Mouse (Mus musculus): ENCODE data around the gene Vmn2r24. TPM values are rescaled to one million over a fixed set of nuclear protein-coding genes. Genes with fewer than 3 reads are reported as not detected.
"Not testable (repeated sequence)": the region's sequence is repeated elsewhere in the genome, so short reads cannot be mapped to it uniquely, and the experiment has no call there.

Vmn2r24 gene
- polyA plus RNA-seq (2014; fragmentation: Nextera tagmentation; extraction: Ambion mirVana), result not detected in 2 replicates

DNA sequence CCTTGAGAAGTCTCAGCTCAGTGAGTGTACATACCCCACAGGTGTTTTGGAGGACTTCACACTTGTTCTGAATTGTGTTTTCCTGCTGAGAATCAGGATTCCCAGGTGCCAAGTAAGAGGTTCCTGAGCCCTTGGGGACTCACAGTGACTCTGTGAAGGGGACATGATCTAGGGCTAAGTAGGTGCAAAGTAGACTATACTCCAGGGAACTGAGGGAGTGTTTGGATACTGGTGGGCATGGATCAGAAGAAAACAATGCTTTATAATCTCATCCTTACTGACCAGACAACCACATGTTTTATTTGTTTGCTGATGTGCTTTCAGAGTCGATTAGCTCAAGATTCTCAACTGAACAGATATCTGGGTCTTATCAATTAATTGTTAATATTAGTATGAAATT, at the start of gene Vmn2r24:
Gene Vmn2r24, plus strand, starts transcription at position 301 of the 400 bp plus-strand sequence.
- Histone ChIP-seq H3K4me3 (ENCODE audit: low read depth, low read length) (no peak within 1 kb of the TSS), H3K9me3 (ENCODE audit: low read depth, low read length) (no peaks in the 10 kb centered on the region), H3K4me1 (ENCODE audit: insufficient read depth) (no peaks in the 10 kb centered on the region), H3K27me3 (ENCODE audit: insufficient read depth, low read length) (no peaks in the 10 kb centered on the region), H3K27ac (ENCODE audit: low read depth) (no peak within 1 kb of the TSS), H3K36me3 (ENCODE audit: insufficient read depth) (no peaks in the 10 kb centered on the region), H3K4me2 (no peak within 1 kb of the TSS), H3K9ac (no peak within 1 kb of the TSS)
- TF ChIP-seq CTCF (IDR thresholded peaks at IDR 0.05; ENCODE audit: low read depth), result no peak
- DNase-seq, result no peak
- ATAC-seq (ENCODE audit: insufficient read depth), result no peak
- 61% methylated on average over 1 of the region's 1 CpGs for WGBS

DNA sequence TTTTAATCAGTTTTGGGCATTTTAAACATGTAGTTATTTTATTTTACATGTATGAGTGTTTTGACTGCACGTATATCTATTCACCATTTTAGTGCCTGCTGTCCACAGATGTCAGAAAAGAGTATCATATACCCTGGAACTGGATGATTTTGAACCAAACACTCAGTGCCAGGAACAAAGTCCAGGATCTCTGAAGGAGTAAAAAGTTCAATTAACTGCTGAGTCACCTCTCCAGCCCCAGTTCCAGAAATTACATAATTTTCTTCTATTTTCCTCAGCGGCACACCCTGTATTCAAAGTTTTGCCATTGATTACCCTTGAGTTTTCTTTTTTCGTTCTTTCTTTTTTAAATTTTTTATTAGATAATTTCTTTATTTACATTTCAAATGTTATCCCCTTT, 8.6 kb upstream of the Vmn2r24 start:
- no peak overlapping the region for H3K4me3 ChIP-seq (ENCODE audit: low read depth, low read length)
- H3K36me3 ChIP-seq (ENCODE audit: insufficient read depth), result no peaks in the 10 kb centered on the region
- no peak for TF ChIP-seq CTCF (IDR thresholded peaks at IDR 0.05; ENCODE audit: low read depth)
- no peak for DNase-seq
- H3K9ac ChIP-seq, result no peak overlapping the region
- no peak for ATAC-seq (ENCODE audit: insufficient read depth)
- 85% methylated on average over 3 of the region's 3 CpGs for WGBS
- H3K4me2 ChIP-seq, result no peak overlapping the region
- H3K27ac ChIP-seq (ENCODE audit: low read depth), result no peak overlapping the region
- no peaks in the 10 kb centered on the region for H3K9me3 ChIP-seq (ENCODE audit: low read depth, low read length)
- no peaks in the 10 kb centered on the region for H3K27me3 ChIP-seq (ENCODE audit: insufficient read depth, low read length)
- H3K4me1 ChIP-seq (ENCODE audit: insufficient read depth), result no peaks in the 10 kb centered on the region

DNA sequence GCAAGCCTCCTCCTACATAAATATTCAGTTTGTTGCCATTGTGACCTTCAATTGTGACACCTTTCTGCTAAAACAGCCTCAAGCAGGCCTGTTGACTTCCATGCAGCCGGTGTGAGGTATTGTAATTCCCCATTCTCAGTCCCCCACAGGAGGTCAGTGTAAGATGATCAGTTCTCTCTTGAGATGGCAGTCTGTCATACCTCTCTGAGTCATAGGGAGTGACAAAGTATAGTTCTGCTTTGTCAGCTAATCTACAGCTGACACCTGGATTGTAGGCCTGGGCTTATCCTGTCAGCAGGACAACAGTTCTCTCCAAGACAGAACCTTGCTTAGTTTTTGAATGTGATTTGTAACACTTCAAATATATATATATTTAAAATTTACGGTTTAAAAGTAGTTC, 6.2 kb downstream of the Vmn2r24 start:
- no peak overlapping the region for H3K4me2 ChIP-seq
- no peak for ATAC-seq (ENCODE audit: insufficient read depth)
- H3K27me3 ChIP-seq (ENCODE audit: insufficient read depth, low read length), result no peaks in the 10 kb centered on the region
- no peak overlapping the region for H3K9ac ChIP-seq
- DNase-seq, result no peak
- no peak overlapping the region for H3K27ac ChIP-seq (ENCODE audit: low read depth)
- H3K4me3 ChIP-seq (ENCODE audit: low read depth, low read length), result no peak overlapping the region
- H3K9me3 ChIP-seq (ENCODE audit: low read depth, low read length), result no peaks in the 10 kb centered on the region
- no peaks in the 10 kb centered on the region for H3K36me3 ChIP-seq (ENCODE audit: insufficient read depth)
- H3K4me1 ChIP-seq (ENCODE audit: insufficient read depth), result no peaks in the 10 kb centered on the region
- 64% methylated on average over 2 of the region's 2 CpGs for WGBS
- no peak for TF ChIP-seq CTCF (IDR thresholded peaks at IDR 0.05; ENCODE audit: low read depth)

DNA sequence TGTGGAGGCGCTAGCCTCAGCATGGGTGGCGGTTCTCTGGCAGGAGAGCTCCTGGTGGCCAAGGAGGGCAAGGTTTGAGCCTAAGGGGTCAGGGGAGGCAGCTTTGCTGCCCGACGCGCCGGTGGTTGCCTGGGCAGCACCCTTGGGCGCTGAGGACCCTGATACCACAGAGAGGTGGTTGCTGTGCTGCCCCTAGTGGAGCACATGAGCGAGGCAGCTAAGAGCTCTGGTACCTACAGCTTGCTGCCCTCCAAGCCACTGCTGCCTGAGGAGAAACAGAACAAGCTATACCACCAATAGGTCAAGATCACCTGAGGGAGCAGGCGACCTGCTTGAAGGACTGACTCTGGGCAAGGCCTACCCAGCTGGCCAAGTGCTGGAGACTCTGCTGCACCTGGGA, 15.1 kb downstream of the Vmn2r24 start:
- Histone ChIP-seq H3K9me3 (ENCODE audit: low read depth, low read length) (peaks cover 3% of the 10 kb centered on the region; the same call in 1 of the 2 replicates), H3K27me3 (ENCODE audit: insufficient read depth, low read length) (no peaks in the 10 kb centered on the region), H3K27ac (ENCODE audit: low read depth) (no peak overlapping the region), H3K36me3 (ENCODE audit: insufficient read depth) (no peaks in the 10 kb centered on the region), H3K4me3 (ENCODE audit: low read depth, low read length) (no peak overlapping the region), H3K4me2 (no peak overlapping the region), H3K4me1 (ENCODE audit: insufficient read depth) (no peaks in the 10 kb centered on the region), H3K9ac (no peak overlapping the region)
- WGBS, result 28% methylated on average over 9 of the region's 9 CpGs
- DNase-seq, result no peak
- no peak for TF ChIP-seq CTCF (IDR thresholded peaks at IDR 0.05; ENCODE audit: low read depth)
- no peak for ATAC-seq (ENCODE audit: insufficient read depth)

DNA sequence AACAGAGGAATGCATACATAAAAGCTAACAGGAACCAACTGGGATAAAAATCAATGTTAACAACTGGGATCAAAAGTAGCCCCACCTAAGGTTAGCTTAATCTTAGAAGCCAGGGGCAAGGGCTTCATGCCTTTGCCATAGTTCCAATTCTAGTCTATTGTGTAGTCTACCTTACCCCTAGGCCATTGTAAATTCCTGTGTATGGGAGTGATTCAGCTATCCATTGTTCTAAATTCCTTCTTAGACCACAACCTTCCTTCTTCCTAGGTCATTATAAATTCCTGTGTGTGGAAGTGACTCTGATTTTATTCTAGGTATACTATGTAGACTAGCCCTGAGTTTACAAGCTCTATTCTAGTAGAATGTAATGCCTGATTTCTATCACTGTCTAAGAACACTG, 31.6 kb downstream of the Vmn2r24 start:
- H3K9ac ChIP-seq; H3K27me3 ChIP-seq (ENCODE audit: insufficient read depth, low read length); H3K36me3 ChIP-seq (ENCODE audit: insufficient read depth); H3K27ac ChIP-seq (ENCODE audit: low read depth); H3K4me1 ChIP-seq (ENCODE audit: insufficient read depth); H3K4me2 ChIP-seq; DNase-seq; H3K4me3 ChIP-seq (ENCODE audit: low read depth, low read length); H3K9me3 ChIP-seq (ENCODE audit: low read depth, low read length); ATAC-seq (ENCODE audit: insufficient read depth): not testable (repeated sequence)

DNA sequence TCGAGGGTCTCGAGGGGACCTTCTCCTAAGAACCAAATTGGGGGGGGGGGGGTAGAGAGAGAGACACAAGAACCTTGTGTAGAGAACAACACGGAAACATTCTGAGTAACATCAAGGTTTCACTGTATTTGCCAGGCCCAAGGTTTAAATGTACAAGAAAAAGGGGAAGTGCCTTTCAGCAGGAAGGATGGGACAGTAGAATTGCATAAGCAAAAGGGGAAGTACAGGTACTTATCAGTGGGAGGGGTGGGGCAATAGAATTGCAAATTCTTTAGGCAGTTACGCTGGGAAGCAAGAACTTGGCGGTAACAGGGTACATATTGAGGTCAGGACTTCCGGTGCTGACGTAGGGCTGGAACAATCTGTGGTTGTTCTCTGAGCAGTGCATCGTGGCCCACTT, 41.3 kb downstream of the Vmn2r24 start:
- 77% methylated on average over 8 of the region's 8 CpGs for WGBS
- no peak for TF ChIP-seq CTCF (IDR thresholded peaks at IDR 0.05; ENCODE audit: low read depth)
- Histone ChIP-seq H3K36me3 (ENCODE audit: insufficient read depth) (no peaks in the 10 kb centered on the region), H3K27ac (ENCODE audit: low read depth) (no peak overlapping the region), H3K9ac (no peak overlapping the region), H3K4me2 (no peak overlapping the region), H3K4me1 (ENCODE audit: insufficient read depth) (no peaks in the 10 kb centered on the region), H3K27me3 (ENCODE audit: insufficient read depth, low read length) (no peaks in the 10 kb centered on the region), H3K9me3 (ENCODE audit: low read depth, low read length) (no peaks in the 10 kb centered on the region), H3K4me3 (ENCODE audit: low read depth, low read length) (no peak overlapping the region)
- ATAC-seq (ENCODE audit: insufficient read depth), result no peak
- DNase-seq, result no peak

DNA sequence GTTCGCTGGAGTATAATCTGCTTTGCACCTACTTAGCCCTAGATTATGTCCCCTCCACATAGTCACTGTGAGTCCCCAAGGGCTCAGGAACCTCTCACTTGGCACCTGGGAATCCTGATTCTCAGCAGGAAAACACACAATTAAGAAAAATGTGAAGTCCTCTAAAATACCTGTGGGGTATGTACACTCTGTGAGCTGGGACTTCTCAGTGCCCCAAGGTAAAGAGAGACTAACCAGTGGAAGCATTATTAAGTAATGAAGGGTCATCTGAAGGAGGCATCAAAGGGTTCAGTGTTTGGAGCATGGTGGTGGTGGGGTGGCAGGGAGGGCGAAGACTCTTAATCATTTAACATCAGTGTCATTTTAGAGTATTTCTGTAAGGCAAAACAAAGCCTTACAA, 74.7 kb downstream of the Vmn2r24 start, which contains the start of gene Vmn2r25:
Gene Vmn2r25, minus strand, starts transcription at position 101 of the 400 bp plus-strand sequence.
- not testable (repeated sequence) for ATAC-seq (ENCODE audit: insufficient read depth); H3K4me3 ChIP-seq (ENCODE audit: low read depth, low read length); H3K27ac ChIP-seq (ENCODE audit: low read depth); H3K36me3 ChIP-seq (ENCODE audit: insufficient read depth); H3K4me1 ChIP-seq (ENCODE audit: insufficient read depth); H3K27me3 ChIP-seq (ENCODE audit: insufficient read depth, low read length); H3K9me3 ChIP-seq (ENCODE audit: low read depth, low read length); H3K4me2 ChIP-seq; DNase-seq; H3K9ac ChIP-seq
- WGBS, result 44% methylated on average over 2 of the region's 2 CpGs

Other genes with a start within 250 kb of the Vmn2r24 start
- not detected in 2 replicates for gene Vmn2r21, start 245.5 kb upstream of the Vmn2r24 start, polyA plus RNA-seq (2014; fragmentation: Nextera tagmentation; extraction: Ambion mirVana)
- gene Vmn2r22, start 128.2 kb upstream of the Vmn2r24 start, polyA plus RNA-seq (2014; fragmentation: Nextera tagmentation; extraction: Ambion mirVana), result not detected in 2 replicates
- not detected in 2 replicates for gene Vmn2r23, start 76.2 kb upstream of the Vmn2r24 start, polyA plus RNA-seq (2014; fragmentation: Nextera tagmentation; extraction: Ambion mirVana)
- gene Vmn2r25, start 74.6 kb downstream of the Vmn2r24 start, polyA plus RNA-seq (2014; fragmentation: Nextera tagmentation; extraction: Ambion mirVana), result not detected in 2 replicates
- gene Vmn2r26, start 245.7 kb downstream of the Vmn2r24 start, polyA plus RNA-seq (2014; fragmentation: Nextera tagmentation; extraction: Ambion mirVana), result not detected in 2 replicates

All from lung, embryonic 14.5 days (tissue).